Mouse (Mus musculus): Measurements from ENCODE around the gene Henmt1.

DNA sequence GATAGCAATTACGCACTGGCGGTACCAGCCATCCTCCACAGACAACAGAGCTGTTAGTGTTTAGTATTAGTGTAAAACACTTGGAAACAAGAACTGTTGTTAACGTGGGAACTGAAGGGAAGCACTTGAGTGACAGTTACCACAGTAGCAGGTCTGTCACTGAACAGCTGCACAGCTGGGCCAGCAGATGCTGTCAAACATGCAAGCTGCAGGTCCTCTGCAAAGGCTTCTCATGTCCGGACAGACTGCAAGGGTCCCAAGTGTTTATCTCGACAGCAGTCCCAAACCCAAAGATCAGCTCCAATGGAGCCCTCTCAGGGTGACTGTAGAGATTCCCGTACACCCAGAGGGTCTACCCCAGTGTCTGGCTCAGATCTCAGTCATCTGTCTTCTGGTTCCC, 42.3 kb downstream of the Henmt1 start:
- TF ChIP-seq CTCF (IDR thresholded peaks at IDR 0.05; ENCODE audit: low read depth, low read length) (no peak), GATA1 (IDR thresholded peaks at IDR 0.05; ENCODE audit: borderline replicate concordance, low read length) (no peak), GATA2 (IDR thresholded peaks at IDR 0.05; ENCODE audit: borderline replicate concordance, low read depth, low read length) (no peak), POLR2AphosphoS5 (IDR thresholded peaks at IDR 0.05; ENCODE audit: insufficient replicate concordance, low read depth, low read length) (no peak), TAL1 (conservative IDR thresholded peaks at IDR 0.05; ENCODE audit: low read depth, low read length) (no peak)
